Mouse (Mus musculus): ENCODE measurements around the gene Cd244a.

The Cd244a gene

DNA sequence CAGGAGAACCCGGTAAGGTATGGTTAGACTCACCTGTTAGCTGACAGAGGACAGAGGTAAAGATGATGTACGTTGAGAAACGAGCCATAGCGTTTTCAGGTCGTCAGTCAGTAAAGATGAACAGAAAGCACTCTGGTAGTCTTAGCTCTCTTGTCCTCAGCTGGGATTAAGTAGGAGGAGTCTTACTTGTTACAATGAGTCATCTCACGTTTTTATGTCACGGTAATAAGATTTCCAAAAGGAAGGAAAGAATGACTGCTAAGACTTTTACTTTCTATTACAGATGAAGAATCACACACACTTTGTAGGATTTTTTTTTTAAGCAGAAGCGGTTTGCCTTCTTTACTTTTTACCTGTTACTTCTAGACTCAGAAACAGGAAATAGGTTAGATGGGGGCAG, 89.8 kb downstream of the Cd244a start:
- no peak for DNase-seq (ENCODE audit: low spot score in 2 of 2)

DNA sequence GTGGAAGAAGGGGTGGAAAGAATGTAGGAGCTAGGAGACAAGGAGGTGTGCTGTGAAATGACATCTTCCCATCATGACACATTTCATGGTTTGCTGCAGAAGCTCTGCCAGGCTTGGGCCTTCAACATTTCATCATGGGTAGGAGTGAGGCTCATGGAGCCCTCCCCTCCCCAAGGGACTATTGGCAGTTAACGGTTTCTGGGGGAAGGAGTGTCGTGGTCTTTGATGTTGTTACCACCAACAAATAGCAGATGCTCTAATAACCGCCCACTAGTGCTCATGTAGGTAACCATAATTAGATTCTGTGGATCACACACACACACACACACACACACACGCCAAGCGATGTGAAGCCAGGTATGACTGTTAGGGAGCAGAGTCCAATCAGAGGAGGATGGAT, 93.7 kb downstream of the Cd244a start, which contains the start of gene Slamf7:
Gene Slamf7, minus strand, starts transcription at position 302 of the 400 bp plus-strand sequence.
- no peak for DNase-seq (ENCODE audit: low spot score in 2 of 2)

DNA sequence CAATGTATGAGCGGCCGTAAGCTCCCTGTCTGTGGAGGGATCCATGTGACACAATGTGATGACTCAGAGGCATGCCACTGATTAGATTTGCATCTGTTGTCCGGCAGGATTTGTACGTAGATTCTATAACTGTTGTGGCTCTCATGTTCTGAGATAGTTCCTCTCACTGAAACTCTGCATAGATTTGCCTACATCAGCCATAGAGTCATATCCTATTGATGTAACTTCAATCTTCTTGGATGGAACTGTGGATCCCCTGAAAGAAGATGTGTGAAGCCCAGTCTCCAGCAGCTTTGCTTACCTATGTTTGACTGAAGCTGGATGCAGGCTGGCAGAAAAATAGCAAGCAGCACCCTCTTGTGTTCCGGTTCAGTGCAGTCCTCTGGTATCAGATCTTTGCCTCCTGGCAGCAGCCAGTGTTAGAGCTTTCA, 99.6 kb downstream of the Cd244a start:
- no peak for DNase-seq (ENCODE audit: low spot score in 2 of 2)

All from thymus, postnatal 10 days (tissue).